Mouse (Mus musculus) brain, embryonic 18.5 days (tissue): ENCODE results near the gene Gart.

ENCODE experiments used
- DNase-seq: peaks from one replicate; pipeline ENCODE4 v3.0.0-alpha.2; 2012; ENCODE audit warnings: low read depth, low spot score

Gart gene

GRCm38 (mm10) chr16:91646681-91647419 lies at the start of gene Gart:
TSS of gene Gart (minus strand) at chr16:91646952.
- peak; percentile 72 for DNase-seq

GRCm38 (mm10) chr16:91695108-91695755 lies 48.5 kb upstream of the Gart start:
- DNase-seq: no peak

- DNase-seq: peak; percentile 39
Observed at GRCm38 (mm10) chr16:91694455-91695084, 47.8 kb upstream of the Gart start.

GRCm38 (mm10) chr16:91689791-91690190 lies 43.0 kb upstream of the Gart start:
- DNase-seq: no peak

GRCm38 (mm10) chr16:91688619-91689334 lies 42.0 kb upstream of the Gart start, which contains the start of gene Donson:
TSS of gene Donson (minus strand) at chr16:91688770.
- DNase-seq: peak; percentile 86

GRCm38 (mm10) chr16:91688023-91688618 lies 41.4 kb upstream of the Gart start:
- DNase-seq: no peak

GRCm38 (mm10) chr16:91686369-91686768 lies 39.6 kb upstream of the Gart start:
- no peak for DNase-seq

- no peak for DNase-seq
Observed at GRCm38 (mm10) chr16:91685526-91685925, 38.8 kb upstream of the Gart start.

- no peak for DNase-seq
Observed at GRCm38 (mm10) chr16:91680656-91681055, 33.9 kb upstream of the Gart start.

GRCm38 (mm10) chr16:91678147-91678911 lies 31.6 kb upstream of the Gart start:
- DNase-seq: no peak

- no peak for DNase-seq
Observed at GRCm38 (mm10) chr16:91674500-91674899, 27.7 kb upstream of the Gart start.

- no peak for DNase-seq
Observed at GRCm38 (mm10) chr16:91663795-91664194, 17.0 kb upstream of the Gart start.

- DNase-seq: no peak
Observed at GRCm38 (mm10) chr16:91662336-91662735, 15.6 kb upstream of the Gart start.

- no peak for DNase-seq
Observed at GRCm38 (mm10) chr16:91661397-91661796, 14.6 kb upstream of the Gart start.

- no peak for DNase-seq
Observed at GRCm38 (mm10) chr16:91659798-91660197, 13.0 kb upstream of the Gart start.

GRCm38 (mm10) chr16:91658471-91658870 lies 11.7 kb upstream of the Gart start:
- no peak for DNase-seq

- no peak for DNase-seq
Observed at GRCm38 (mm10) chr16:91657285-91657684, 10.5 kb upstream of the Gart start.

- no peak for DNase-seq
Observed at GRCm38 (mm10) chr16:91655285-91655684, 8.5 kb upstream of the Gart start.

- DNase-seq: no peak
Observed at GRCm38 (mm10) chr16:91652191-91652590, 5.4 kb upstream of the Gart start.

- DNase-seq: no peak
Observed at GRCm38 (mm10) chr16:91649781-91650180, 3.0 kb upstream of the Gart start.

- no peak for DNase-seq
Observed at GRCm38 (mm10) chr16:91649246-91649645, 2.5 kb upstream of the Gart start.
